Mouse (Mus musculus): Measurements from ENCODE around the gene Ski. TPM values are rescaled to one million over a fixed set of nuclear protein-coding genes. Genes with fewer than 3 reads are reported as not detected.
A peak's percentile ranks its signal among the peaks of the same experiment; 100 is the strongest.

Gene Ski
- polyA plus RNA-seq, 1 experiment from 2014 or later, result 22.6 TPM

GRCm38 (mm10) chr4:155209494-155209893, 12.9 kb downstream of the Ski start:
- TF ChIP-seq CTCF (IDR thresholded peaks at IDR 0.05) (no peak), EP300 (IDR thresholded peaks at IDR 0.05) (no peak)
- Histone ChIP-seq H3K4me2 (replicated peaks; ENCODE audit: low read depth, low read length) (no peak overlapping the region), H3K27ac (ENCODE audit: low read length) (no peak overlapping the region), H3K9me3 (ENCODE audit: low read length) (no peaks in the 10 kb centered on the region), H3K9ac (replicated peaks; ENCODE audit: low read depth) (no peak overlapping the region), H3K4me1 (ENCODE audit: insufficient read depth, low read depth, low read length) (peaks cover 36% of the 10 kb centered on the region), H3K27me3 (replicated peaks; ENCODE audit: insufficient read depth, low read length) (no peaks in the 10 kb centered on the region), H3K4me3 (ENCODE audit: low read depth, low read length) (no peak overlapping the region), H3K36me3 (ENCODE audit: insufficient read depth, low read length) (no peaks in the 10 kb centered on the region)
- no peak for DNase-seq (ENCODE audit: low spot score)
- ATAC-seq, result no peak
- 80% methylated on average over 5 of the region's 5 CpGs for WGBS

GRCm38 (mm10) chr4:155209079-155209478, 13.3 kb downstream of the Ski start:
- H3K4me1 ChIP-seq (ENCODE audit: insufficient read depth, low read depth, low read length), result peaks cover 33% of the 10 kb centered on the region
- ATAC-seq (no peak), DNase-seq (ENCODE audit: low spot score) (no peak)

GRCm38 (mm10) chr4:155208613-155209012, 13.8 kb downstream of the Ski start:
- peak; percentile 13 for DNase-seq (ENCODE audit: low spot score)
- H3K27me3 ChIP-seq (replicated peaks; ENCODE audit: insufficient read depth, low read length), result no peaks in the 10 kb centered on the region
- H3K9ac ChIP-seq (replicated peaks; ENCODE audit: low read depth), result no peak overlapping the region
- no peak for ATAC-seq
- H3K27ac ChIP-seq (ENCODE audit: low read length), result peak overlapping the region; percentile 20; the same call in 1 of the 2 replicates
- 37% methylated on average over 7 of the region's 7 CpGs for WGBS
- no peak overlapping the region for H3K4me2 ChIP-seq (replicated peaks; ENCODE audit: low read depth, low read length)
- TF ChIP-seq CTCF (IDR thresholded peaks at IDR 0.05) (no peak), EP300 (IDR thresholded peaks at IDR 0.05) (no peak)
- H3K4me3 ChIP-seq (ENCODE audit: low read depth, low read length), result no peak overlapping the region
- no peaks in the 10 kb centered on the region for H3K9me3 ChIP-seq (ENCODE audit: low read length)
- peaks cover 29% of the 10 kb centered on the region for H3K4me1 ChIP-seq (ENCODE audit: insufficient read depth, low read depth, low read length)
- no peaks in the 10 kb centered on the region for H3K36me3 ChIP-seq (ENCODE audit: insufficient read depth, low read length)

More at GRCm38 (mm10) chr4:155209079-155209478, 13.3 kb downstream of the Ski start:
- Histone ChIP-seq H3K27ac (ENCODE audit: low read length) (peak overlapping the region; percentile 20; the same call in 1 of the 2 replicates), H3K4me3 (ENCODE audit: low read depth, low read length) (no peak overlapping the region), H3K36me3 (ENCODE audit: insufficient read depth, low read length) (no peaks in the 10 kb centered on the region), H3K9me3 (ENCODE audit: low read length) (no peaks in the 10 kb centered on the region), H3K9ac (replicated peaks; ENCODE audit: low read depth) (no peak overlapping the region), H3K4me2 (replicated peaks; ENCODE audit: low read depth, low read length) (no peak overlapping the region), H3K27me3 (replicated peaks; ENCODE audit: insufficient read depth, low read length) (no peaks in the 10 kb centered on the region)
- TF ChIP-seq CTCF (IDR thresholded peaks at IDR 0.05), result peak; percentile 26; the same call in 1 of the 2 replicates
- no peak for TF ChIP-seq EP300 (IDR thresholded peaks at IDR 0.05)

GRCm38 (mm10) chr4:155207841-155208240, 14.6 kb downstream of the Ski start:
- DNase-seq (ENCODE audit: low spot score) (peak; percentile 16), ATAC-seq (no peak)
- H3K4me3 ChIP-seq (ENCODE audit: low read depth, low read length), result no peak overlapping the region
- no peak overlapping the region for H3K4me2 ChIP-seq (replicated peaks; ENCODE audit: low read depth, low read length)
- 0 out of 2 replicates have a peak overlapping the region, but pooled peaks have one; percentile 21 for H3K27ac ChIP-seq (ENCODE audit: low read length)
- H3K9me3 ChIP-seq (ENCODE audit: low read length), result no peaks in the 10 kb centered on the region
- no peak for TF ChIP-seq CTCF (IDR thresholded peaks at IDR 0.05)
- no peak for TF ChIP-seq EP300 (IDR thresholded peaks at IDR 0.05)
- peaks cover 23% of the 10 kb centered on the region for H3K4me1 ChIP-seq (ENCODE audit: insufficient read depth, low read depth, low read length)
- H3K27me3 ChIP-seq (replicated peaks; ENCODE audit: insufficient read depth, low read length), result no peaks in the 10 kb centered on the region
- 44% methylated on average over 3 of the region's 3 CpGs for WGBS
- H3K36me3 ChIP-seq (ENCODE audit: insufficient read depth, low read length), result no peaks in the 10 kb centered on the region
- H3K9ac ChIP-seq (replicated peaks; ENCODE audit: low read depth), result no peak overlapping the region

- TF ChIP-seq EP300 (IDR thresholded peaks at IDR 0.05) (no peak; the same call in 1 of the 2 replicates), CTCF (IDR thresholded peaks at IDR 0.05) (no peak)
- ATAC-seq, result no peak
Observed at GRCm38 (mm10) chr4:155206498-155206897, 15.9 kb downstream of the Ski start.

GRCm38 (mm10) chr4:155205919-155206318, 16.5 kb downstream of the Ski start:
- H3K36me3 ChIP-seq (ENCODE audit: insufficient read depth, low read length), result no peaks in the 10 kb centered on the region
- H3K27me3 ChIP-seq (replicated peaks; ENCODE audit: insufficient read depth, low read length), result no peaks in the 10 kb centered on the region
- H3K9ac ChIP-seq (replicated peaks; ENCODE audit: low read depth), result no peak overlapping the region
- DNase-seq (ENCODE audit: low spot score), result peak; percentile 61
- ATAC-seq, result peak; percentile 68
- no peaks in the 10 kb centered on the region for H3K9me3 ChIP-seq (ENCODE audit: low read length)
- H3K4me1 ChIP-seq (ENCODE audit: insufficient read depth, low read depth, low read length), result peaks cover 31% of the 10 kb centered on the region
- 0 out of 2 replicates have a peak overlapping the region, but pooled peaks have one; percentile 16 for H3K27ac ChIP-seq (ENCODE audit: low read length)
- WGBS, result 43% methylated on average over 6 of the region's 6 CpGs
- no peak overlapping the region for H3K4me2 ChIP-seq (replicated peaks; ENCODE audit: low read depth, low read length)
- no peak for TF ChIP-seq CTCF (IDR thresholded peaks at IDR 0.05)
- no peak for TF ChIP-seq EP300 (IDR thresholded peaks at IDR 0.05)
- H3K4me3 ChIP-seq (ENCODE audit: low read depth, low read length), result no peak overlapping the region

More at GRCm38 (mm10) chr4:155206498-155206897, 15.9 kb downstream of the Ski start:
- no peak overlapping the region for H3K9ac ChIP-seq (replicated peaks; ENCODE audit: low read depth)
- 55% methylated on average over 6 of the region's 8 CpGs for WGBS
- no peak overlapping the region for H3K4me3 ChIP-seq (ENCODE audit: low read depth, low read length)
- no peak for DNase-seq (ENCODE audit: low spot score)
- H3K4me1 ChIP-seq (ENCODE audit: insufficient read depth, low read depth, low read length), result peaks cover 28% of the 10 kb centered on the region
- H3K27ac ChIP-seq (ENCODE audit: low read length), result no peak overlapping the region
- no peaks in the 10 kb centered on the region for H3K27me3 ChIP-seq (replicated peaks; ENCODE audit: insufficient read depth, low read length)
- H3K9me3 ChIP-seq (ENCODE audit: low read length), result no peaks in the 10 kb centered on the region
- H3K4me2 ChIP-seq (replicated peaks; ENCODE audit: low read depth, low read length), result no peak overlapping the region
- H3K36me3 ChIP-seq (ENCODE audit: insufficient read depth, low read length), result no peaks in the 10 kb centered on the region
